Mouse (Mus musculus) adrenal gland, adult 18-20 months (tissue): ENCODE data around the gene Dhx35. TPM values are rescaled to one million over a fixed set of nuclear protein-coding genes. Genes with fewer than 3 reads are reported as not detected.

Experiments used
- DNase-seq, 2 experiments: peaks; one replicate each; pipeline ENCODE4 v3.0.0; 2021 to 2022; ENCODE audit warnings: low spot score in 2 of 2
- long read RNA-seq, 2 experiments: library from polyadenylated mRNA; stranded (forward); transcript quantifications; one replicate each; pipeline ENCODE4 v2.0.0; 2021
- total RNA-seq, 2 experiments: library from RNA; stranded (reverse); gene quantifications; 1 replicate in 1 of 2; 2 replicates in 1 of 2; pipeline ENCODE4 v1.2.3; 2021

Gene Dhx35
- 10 to 100 TPM in 1 of 2 experiments, 1 to 10 TPM in 1; 9.7 to 11.1 TPM for total RNA-seq
- long read RNA-seq, experiment 1, transcript Dhx35-202 (22 exons, 3,284 nt): major isoform, 5 of 10 reads
- long read RNA-seq, experiment 1, partial matches to known transcripts: 2 of 10 reads
- long read RNA-seq, experiment 1, other reads (novel, unspliced or antisense): 0 of 10 reads
- long read RNA-seq, experiment 2, transcript Dhx35-202 (22 exons, 3,284 nt): major isoform, 5 of 8 reads
- long read RNA-seq, experiment 2, partial matches to known transcripts: 3 of 8 reads
- long read RNA-seq, experiment 2, other reads (novel, unspliced or antisense): 0 of 8 reads

DNA sequence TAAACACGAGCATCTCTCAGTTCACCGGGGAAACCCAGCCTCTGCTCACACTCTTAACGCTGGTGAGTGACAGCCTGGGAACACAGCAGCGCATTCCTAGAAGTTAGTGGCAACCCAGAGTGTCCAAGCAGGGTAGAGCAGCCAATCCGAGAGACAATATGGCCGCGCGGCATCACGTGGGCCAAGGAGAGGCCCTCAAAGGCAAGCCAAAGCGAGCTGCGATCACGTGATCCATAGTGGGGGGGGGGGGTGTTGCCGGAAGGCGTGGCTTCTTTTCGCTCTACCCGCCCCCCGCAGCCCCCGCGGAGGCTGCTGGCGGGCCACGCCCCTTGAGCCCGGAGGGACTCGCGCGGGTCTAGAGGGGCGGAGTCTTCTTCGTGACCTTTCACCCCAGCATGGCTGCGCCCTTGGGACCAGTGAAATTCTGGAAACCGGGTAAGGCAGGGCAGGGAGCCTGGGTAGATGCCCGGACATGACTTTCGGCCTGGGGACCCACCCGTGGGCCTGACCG, at the start of gene Dhx35:
Gene Dhx35, plus strand, starts transcription at position 314 of the 511 bp plus-strand sequence.
- DNase-seq: peak; percentile 85 to 86

DNA sequence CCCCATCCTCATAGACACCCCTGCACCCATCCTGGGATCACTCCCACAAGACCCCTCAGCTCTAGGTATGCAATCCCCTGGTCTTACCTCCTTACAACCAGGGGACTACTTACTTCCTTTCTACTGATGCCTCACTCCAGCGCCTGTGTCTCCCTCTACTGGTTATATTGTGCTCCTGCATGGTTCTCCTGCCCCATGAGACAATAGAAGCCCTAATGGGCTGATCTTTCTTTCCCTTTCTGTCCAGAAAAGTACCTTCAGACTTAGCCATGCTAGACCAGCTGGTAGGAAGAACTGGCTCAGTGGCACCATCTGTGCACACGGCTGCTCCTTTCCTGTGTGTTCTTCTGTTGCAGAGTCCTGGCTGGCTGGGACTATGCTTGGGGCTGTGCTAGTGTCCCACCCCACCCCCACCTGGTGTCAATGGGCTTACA, 49.5 kb upstream of the Dhx35 start:
- no peak for DNase-seq

DNA sequence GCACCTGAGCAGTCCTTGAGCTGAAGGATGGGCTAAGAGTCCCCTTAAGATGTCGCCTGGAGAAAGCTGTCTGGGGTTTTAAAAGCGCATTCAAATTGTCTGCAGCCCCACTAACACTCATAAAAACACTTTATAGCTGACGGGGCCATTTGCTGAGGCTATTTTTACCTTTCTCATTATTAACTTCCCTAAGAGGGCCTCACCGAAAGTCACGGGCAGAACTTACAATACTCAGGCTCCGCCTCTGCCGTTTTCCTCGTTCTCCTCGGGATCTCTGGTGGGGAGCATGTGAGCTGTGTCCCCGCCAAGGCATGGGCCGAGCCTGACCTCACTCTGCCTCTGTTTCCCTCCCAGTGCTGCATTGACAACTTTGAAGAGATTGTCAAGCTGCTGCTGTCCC, 48.4 kb upstream of the Dhx35 start:
- DNase-seq: no peak

DNA sequence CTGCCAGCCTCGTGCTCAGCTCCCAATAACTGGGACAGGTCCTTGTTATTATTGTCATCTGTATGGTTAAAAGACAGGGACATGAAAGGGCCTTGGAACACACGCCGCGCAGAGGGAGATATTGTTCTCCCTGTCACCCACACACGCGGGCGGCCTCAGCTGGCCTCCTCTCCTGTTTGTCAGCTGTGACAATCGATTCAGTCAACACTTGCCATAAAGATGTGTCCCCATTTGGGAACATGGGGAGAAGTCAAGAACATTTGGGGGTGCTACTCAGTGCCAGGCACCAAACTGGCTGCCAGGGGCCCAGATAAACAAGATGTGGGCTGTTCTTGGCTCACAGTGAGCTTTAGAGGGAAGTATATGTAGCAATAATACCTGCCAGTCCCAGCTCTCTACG, 45.2 kb upstream of the Dhx35 start:
- DNase-seq: no peak

DNA sequence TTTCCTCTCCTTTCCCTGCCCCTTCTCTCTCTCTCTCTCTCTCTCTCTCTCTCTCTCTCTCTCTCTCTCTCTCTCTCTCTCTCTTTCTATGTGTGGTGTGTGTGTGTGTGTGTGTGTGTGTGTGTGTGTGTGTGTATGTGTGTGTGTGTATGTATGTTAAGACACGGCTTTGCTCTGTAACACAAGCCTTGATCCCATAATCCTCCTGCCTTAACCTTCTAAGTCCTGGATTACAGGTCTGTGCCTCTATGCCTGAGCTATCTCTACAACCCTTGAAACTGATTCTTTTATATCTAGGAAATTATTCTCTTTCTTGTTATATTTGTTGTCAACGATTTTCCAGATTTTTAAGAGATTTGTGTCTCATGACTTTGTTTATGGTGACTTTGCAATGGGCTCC, 34.4 kb upstream of the Dhx35 start:
- DNase-seq: no peak

DNA sequence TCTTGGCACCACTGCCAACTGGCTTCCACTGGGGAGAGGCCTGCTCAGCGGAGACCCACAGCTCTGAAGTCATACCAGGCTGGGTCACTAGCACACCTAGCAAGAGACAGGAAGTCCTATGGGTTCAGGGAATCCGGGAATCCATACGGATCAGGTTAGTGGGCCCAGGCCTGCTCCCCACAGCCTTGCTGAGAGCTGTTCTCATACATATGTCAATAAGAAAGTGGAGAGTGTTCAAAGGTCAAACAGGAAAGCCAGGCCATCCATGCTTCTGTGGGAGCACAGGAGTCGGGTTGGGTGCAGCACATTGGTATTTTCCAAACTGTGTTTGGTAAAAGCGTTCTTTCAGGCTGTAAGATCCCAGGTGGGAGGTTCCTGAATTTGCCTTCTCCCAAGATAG, 32.3 kb upstream of the Dhx35 start:
- no peak for DNase-seq

DNA sequence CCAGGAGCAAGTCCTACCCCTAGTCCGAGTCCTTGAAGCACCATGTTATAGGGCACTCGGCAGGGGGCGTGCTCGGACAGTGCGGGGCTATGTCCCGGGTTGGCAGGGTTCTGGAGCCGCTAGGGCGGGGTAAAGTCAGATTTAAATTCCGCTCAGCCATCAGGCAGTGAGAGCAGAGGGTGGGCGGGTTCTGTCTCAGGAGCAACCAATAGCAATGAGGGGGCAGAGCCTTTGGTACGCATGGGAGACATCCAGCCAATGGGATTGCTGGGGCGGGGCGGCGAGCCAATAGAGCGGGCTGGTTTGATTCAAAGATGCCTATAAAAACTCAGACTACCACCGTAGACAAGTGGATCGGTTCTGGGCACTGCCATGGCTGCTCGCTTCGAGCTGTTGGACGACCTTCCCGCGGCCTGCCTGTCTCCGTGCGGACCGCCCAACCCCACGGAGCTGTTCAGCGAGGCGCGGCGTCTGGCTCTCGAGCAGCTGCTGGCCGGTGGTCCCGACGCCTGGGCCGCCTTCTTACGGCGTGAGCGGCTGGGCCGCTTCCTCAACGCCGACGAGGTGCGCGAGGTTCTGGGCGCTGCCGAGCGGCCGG, 26.8 kb upstream of the Dhx35 start, which contains the start of gene Fam83d:
Gene Fam83d, plus strand, starts transcription at position 352 of the 598 bp plus-strand sequence.
- DNase-seq: peak; percentile 84 to 91

DNA sequence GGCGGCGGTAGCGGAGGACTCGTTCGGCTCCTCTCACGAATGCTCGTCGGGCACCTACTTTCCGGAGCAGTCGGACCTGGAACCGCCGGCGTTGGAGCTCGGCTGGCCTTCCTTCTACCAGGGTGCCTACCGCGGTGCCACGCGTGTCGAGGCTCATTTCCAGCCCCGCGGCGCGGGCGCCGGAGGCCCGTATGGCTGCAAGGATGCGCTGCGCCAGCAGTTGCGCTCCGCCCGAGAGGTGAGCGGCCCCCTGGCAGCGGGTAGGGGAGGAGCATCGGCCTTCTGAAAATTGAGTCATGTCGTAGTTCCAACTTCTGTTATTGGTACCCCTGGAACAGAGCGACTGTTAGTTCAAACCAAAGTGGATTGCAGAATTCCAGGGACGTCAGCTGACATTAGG, 26.3 kb upstream of the Dhx35 start:
- peak in 1 of 2 experiments; percentile 11 for DNase-seq

DNA sequence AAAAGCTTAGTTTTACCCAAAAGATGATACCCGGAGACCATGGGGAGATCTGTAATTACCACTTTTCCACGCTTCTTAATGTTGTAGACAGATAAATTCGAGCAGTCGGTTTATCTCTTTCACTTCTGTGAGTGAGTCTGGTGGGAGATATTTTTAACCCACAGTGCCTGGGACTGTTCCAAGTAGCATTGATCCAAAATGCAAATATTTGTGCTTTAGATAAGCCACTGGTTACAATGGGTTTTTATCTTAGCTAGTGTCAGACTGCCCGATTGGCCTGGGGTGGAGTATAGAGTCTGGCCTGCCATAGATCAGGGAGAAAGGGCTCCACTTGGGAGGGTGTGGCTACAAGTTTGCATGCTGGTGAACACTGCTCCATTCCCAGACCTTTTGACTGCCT, 25.8 kb upstream of the Dhx35 start:
- no peak for DNase-seq

DNA sequence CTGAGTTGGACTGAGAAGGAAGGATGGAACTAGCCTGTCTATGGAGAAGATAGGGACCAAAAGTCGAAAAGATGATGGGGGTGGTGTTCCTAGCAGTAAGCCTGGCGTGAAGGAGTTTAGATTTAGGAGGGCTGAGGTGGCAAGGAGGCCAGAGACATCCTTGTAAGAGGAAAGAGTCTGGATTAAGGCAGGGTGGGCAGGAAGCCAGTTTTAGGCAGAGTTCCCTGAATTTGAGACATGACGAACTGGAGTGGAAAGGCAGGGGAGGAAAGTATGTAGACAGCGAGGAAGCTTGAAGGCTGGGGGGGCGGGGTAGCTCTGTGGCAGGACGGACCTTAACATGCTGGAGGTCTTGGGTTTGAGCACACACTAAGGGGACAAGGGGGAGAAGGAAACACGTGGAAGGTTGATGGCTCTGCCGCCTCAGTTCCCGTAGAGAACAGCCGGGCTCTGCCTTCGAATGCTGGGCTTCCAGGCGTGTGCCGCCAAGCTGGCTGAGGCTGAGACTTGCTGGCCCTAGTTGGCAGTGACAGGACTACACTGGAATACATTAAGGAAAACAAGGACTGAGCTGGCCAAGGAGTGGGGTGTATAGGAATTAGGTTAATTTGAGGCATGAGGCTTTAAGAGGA, 24.4 kb upstream of the Dhx35 start:
- no peak for DNase-seq

DNA sequence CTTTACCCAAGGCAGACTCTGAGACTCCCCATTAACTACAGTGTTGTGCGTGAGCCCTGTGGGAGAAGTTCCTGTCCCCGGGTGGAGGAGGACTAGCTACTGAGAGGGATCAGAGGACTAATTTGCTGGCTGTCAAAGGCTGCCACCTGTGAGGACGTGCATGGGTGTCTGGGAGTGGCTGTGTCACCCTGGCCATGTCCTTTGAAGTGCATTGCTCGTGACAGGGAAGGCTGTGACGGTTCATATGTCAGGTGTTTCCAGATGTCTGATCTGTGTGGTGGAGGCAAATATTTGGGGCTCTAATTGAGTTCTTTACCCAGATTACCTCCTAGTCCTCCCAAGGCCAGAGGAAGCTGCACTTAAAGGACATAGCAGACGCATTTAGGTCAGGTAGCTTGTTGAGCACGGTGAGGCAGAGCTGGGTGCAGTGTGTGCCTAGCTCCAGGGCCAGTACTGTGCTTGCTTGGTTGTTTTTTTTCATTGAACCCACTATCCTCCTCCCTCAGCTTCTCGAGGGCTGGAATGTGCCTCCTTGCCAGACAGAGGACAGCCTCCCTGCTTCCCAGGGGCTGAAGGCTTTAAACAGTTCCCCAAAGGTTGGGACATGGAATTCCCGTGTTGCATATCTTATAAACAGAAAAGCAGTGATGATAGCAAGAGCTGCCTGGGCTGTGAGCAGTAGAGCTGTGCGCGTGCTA, 23.4 kb upstream of the Dhx35 start:
- no peak for DNase-seq

DNA sequence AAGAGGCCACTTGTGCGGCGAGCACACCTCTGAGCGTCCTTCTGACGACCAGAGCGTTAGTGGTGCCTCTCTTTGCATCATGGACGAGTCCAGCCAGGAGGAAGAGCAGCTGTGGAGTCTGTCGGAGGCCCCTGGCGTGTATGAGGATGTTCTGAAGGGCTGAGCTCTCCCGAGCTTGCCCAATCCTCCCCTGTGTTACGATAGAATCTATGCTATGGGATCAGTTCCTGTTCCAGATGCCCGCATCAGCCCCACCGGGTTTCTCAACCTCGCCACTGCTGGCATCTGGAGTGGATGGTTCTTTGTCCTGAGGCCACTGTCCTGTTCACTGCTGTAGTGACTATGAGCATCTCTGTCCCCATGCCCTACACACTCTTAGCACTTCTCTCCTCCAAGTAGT, 21.8 kb upstream of the Dhx35 start:
- DNase-seq: no peak

DNA sequence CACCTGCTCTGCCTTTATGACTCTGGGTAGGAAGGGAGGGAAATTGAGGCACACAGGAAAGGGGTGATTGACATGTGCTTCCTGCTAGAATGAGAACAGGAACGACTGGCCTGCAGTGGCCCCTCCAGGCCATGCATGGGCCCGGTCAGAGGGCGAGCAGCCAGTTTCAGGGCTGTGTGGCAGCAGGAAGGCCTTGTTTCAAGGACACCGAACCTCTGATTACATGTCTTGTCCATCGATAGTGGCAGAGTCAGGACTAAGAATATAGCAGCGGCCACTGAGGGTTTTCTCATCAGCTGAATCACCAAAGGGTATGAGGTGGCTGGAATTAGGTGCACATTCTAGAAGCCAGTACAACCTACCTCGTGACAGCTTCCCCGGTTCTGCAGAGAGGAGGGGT, 19.7 kb upstream of the Dhx35 start:
- no peak for DNase-seq

DNA sequence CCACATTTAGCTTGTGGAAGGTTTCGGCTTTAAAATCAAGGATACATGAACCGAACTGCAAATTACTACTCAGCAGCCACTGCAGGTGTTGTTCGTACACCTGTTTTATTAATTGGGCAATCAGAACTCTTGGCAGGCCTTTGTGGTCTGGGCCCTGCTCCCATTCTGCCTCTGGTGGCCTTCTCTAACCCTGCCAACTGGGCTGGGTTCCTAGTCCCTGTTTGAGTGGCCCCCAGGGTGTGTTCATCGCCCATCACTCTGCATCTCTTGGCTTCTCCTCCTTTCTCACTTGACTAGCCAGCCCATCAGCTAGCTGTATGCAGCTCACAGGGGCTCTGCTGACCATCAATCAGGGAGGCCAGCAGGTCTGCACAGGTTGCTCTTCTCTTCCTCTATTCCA, 17.9 kb upstream of the Dhx35 start:
- DNase-seq: no peak

DNA sequence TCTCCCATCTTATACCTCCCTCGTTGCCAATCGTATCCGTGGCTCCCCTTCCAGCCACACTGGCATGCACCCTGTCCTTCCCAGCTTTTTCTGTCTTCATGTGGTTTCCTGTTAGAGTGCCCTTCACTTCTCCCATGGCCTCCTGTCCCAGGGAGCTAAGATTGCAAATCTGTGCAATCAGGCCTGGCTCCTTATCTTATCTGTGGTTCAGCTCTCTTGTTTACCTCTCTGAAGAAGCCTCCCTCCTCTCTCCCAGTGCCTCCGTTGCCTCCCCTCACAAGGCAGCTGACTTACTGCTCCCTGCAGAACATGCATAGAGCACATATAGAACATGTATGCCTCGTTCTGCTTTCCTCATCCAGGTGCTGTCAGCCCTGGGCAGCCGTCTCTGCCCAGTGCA, 17.1 kb upstream of the Dhx35 start:
- no peak for DNase-seq

DNA sequence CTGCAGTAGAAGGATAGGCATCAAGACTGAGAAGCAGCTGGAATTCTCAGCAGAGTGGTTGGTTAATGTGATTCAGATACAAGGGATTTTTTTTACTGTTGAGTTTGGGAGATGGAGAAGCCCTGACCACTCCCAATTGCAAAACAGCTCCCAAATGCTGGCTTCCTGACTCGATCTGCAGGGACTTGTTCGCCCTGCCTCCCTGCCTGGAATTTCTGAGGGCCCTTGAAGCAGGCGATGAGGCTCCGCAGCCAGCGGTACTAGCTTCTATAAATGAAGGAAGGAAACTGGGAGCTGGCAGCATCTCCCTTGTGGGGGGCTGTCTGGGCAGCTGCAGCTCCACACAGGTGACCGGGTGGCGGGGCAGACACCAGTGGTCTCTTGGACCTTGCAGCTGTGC, 16.3 kb upstream of the Dhx35 start:
- DNase-seq: no peak

DNA sequence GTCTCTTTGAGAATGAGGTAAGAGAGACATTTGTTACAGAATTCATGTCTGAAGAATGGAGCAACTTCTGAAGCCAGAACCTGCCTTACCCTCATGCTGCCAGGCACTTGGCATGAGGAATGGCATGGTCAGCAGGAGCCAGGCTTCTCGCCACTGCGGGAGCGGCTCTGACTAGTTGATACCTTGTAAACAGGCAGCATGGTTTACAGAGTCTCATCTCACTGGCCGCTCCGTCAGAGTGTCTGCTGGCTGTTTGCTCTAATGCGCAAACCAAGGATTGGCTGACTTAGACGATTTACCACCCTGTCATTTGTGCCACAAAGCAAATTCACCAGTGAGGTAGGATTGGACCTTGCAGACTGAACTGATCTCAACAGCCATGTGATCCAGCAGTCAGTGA, 13.5 kb upstream of the Dhx35 start:
- DNase-seq: no peak

DNA sequence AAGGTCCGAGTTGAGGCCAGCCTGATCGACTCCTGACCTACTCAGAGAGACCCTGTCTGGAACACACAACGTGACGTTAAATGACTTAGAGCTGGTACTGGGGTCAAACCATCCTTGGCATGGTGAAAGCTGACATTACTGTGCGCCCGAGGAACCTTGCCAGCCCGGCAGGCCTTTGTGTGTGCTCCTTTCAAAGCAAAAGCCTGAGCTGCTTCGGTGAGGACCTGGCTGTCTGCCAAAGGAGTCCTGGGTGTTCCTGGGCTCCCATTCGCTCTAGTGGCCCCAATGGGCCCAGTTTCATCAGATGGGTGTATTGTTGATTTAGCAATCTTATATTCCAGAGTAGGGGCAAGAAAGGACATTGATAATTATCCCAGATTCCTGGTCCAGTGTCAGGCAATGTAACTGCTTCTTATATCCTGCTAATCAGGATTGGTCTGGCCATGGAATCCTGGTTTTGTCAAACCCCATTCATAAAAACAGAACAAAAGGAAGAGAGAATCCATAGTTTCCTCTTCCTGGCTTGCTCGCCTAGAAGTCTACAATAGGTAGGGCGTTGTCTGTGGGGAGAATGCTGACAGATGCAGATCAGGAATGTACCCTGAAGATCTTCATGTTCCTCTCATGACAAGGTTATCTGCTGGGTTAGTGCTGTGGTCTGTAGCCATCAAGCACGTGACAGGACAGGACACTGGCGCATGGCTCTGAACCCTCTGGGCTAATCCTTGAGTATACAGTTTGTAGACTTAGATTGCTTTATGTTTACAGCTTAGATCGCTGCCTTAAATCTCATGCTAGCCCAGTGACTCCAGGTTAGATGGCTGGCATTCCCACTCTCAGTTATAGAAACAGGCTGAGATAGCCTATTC, 7.4 kb upstream of the Dhx35 start:
- DNase-seq: no peak

DNA sequence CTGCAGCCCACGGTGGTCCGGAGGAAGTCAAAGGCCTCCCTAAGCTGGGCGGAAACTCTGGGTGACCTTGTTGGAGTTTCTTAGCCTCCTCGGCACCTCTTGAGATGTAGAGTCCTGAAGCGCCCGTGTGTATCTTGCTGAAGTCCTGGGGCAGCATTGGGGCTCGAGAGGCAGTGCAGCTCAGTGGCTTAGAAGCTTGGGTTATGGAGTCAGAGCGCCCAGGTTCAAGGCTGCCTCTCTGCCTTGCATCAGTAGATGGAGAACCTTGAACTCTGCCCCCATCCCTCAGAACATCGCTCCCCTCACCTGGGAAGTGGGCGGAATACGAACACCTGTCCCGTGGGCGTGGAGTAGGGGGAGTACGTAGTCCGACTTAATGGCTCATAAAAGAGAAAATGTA, 436 bp downstream of the Dhx35 start:
- peak in 1 of 2 experiments; percentile 27 for DNase-seq

DNA sequence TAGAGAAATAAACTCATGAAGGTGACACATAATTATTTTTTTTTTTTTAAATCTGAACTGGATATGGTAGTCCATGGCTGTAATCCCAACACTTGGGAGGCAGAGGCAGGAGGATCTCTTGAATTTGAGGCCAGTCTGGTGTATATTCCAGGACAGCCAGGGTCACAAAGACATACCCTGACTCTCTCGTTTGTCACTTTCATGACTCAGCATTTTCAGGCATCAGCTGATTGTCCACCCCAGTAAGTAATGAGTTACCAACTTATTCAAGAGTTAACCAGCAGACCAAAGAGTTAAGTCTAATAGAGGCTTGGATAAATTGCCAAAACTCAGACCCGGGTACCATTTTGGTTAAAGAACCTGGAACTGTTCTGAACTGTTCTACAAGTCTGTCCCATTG, 1.3 kb downstream of the Dhx35 start:
- no peak for DNase-seq

DNA sequence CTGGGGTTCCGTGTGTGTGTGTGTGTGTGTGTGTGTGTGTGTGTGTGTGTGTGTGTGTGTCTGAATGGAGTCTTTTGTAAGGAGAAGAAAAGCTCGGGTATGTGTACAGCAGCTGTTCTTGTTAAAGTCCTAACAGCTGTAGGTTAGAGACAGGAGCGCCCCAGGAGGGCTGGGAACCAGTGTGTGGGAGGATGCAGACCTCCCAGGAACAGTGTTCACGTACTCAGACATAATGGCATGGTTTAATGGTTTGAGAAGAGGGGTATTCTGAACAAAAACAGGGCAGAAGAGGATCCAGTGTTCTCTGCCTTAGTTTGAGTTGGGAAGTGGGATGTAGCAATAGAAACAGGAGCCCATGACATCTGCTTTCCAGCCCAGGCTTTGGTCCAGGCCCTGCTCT, 4.7 kb downstream of the Dhx35 start:
- no peak for DNase-seq
